Mouse (Mus musculus) duodenum, adult 2 months (tissue): ENCODE data around the gene Map2k1. TPM values are rescaled to one million over a fixed set of nuclear protein-coding genes. Genes with fewer than 3 reads are reported as not detected.

Source experiments
- polyA plus RNA-seq: library from polyadenylated mRNA; depleted of rRNA; stranded (reverse); fragments of >200 nt; gene quantifications from 2 replicates; pipeline ENCODE4 v1.2.3, GENCODE M21; 2012; ENCODE audit warnings: low replicate concordance; rRNA removed

Map2k1 gene
- 30.8 and 48.7 TPM in 2 replicates for polyA plus RNA-seq

GRCm38 (mm10) chr9:64253021-64253904, at the start of gene Map2k1:
TSS of gene Map2k1 (minus strand) at chr9:64253631.

GRCm38 (mm10) chr9:64281105-64281780, 27.8 kb upstream of the Map2k1 start, which contains the start of gene Tipin:
TSS of gene Tipin (plus strand) at chr9:64281581.

DNA sequence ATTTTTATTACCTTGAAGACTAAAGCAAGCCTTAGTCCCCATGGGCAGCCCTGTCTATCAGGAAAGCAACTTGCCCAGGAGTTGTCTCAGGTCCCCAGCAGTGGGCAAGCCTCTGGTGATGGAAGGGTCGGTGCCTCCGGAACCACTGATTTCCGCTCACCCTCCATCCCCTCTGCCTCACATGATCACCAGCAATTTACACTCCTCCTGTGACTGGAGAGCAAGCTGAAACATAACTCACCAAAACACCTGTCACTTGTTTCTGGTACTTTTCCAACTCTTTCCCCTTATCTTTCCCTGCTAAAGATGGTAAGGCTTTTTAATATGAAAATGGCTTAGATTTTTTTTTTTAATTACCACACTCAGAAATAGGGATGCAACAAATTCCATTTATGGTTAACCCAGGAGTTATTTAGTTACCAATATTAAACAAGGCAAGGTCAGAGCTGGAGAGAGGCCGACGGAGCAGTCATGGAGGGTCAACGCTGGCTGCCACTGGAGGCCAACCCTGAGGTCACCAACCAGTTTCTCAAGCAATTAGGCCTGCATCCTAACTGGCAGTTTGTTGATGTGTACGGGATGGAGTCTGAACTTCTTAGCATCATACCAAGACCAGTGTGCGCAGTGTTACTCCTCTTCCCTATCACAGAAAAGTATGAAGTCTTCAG, 18.5 kb downstream of the Map2k1 start, which contains the start of gene Uchl4:
Uchl4 (plus strand) TSS at position 434 of the 668 bp plus-strand sequence.

GRCm38 (mm10) chr9:64178974-64179646, 74.3 kb downstream of the Map2k1 start, which contains the start of gene Snapc5:
TSS of gene Snapc5 (plus strand) at chr9:64179274.

DNA sequence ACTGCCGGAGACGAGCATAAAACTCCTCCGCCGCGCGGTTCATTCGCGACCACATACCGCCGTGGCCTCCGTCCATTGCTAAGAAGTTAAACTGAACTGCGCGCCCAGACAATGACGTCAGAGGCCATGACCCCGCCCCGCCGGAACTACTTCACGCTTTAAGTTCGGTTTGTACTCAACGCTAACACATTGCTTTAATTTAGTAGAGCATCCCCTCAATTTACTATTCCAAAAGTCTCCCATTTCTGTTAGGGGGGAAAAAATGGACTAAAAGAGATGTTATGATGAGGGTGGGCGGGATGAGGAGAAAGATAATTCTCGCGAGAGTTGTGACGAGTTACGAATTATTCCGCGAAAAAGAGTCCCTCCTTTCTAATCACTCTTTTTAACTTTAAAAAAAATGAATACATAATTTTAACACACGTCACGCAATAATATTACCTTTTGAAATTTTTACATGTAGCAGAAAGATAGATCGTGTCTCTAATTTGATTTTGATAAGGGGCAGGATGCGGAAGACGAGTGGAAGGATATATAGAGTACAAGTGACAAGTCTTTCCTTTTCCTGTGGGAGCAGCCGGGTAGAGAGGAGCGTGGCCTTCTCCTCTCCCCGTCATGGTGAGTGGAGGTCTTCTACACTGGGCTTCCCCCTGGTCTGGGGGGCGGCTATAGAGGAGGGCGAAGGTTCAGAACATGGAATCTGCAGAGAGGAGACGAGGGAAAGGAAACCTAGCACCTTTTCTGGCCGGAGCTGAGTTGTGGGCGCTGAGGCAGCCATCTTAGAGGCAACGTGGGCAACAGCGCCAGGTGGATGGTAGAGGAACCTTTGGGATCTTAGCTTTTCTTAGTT, 80.4 kb downstream of the Map2k1 start, which contains the start of the genes Zwilch and Rpl4:
Zwilch (minus strand) TSS at position 289 of the 850 bp plus-strand sequence.
Rpl4 (plus strand) TSS at position 560 of the 850 bp plus-strand sequence.

Other genes starting within 250 kb of the Map2k1 start
- gene Smad6, start 231.6 kb downstream of the Map2k1 start, polyA plus RNA-seq: 43.5 and 111 TPM in 2 replicates
- 0.42 and 0.43 TPM in 2 replicates for gene Lctl, start 136.5 kb downstream of the Map2k1 start, polyA plus RNA-seq
- gene Zwilch, start 80.5 kb downstream of the Map2k1 start, polyA plus RNA-seq: 0.36 and 1.0 TPM in 2 replicates
- gene Rpl4, start 80.3 kb downstream of the Map2k1 start, polyA plus RNA-seq: 84.7 and 125 TPM in 2 replicates
- gene Snapc5, start 74.4 kb downstream of the Map2k1 start, polyA plus RNA-seq: 2.4 and 3.4 TPM in 2 replicates
- gene Uchl4, start 18.4 kb downstream of the Map2k1 start, polyA plus RNA-seq: not detected in 2 replicates
- 0.49 and 0.52 TPM in 2 replicates for gene Tipin, start 27.9 kb upstream of the Map2k1 start, polyA plus RNA-seq
- gene Dis3l, start 87.7 kb upstream of the Map2k1 start, polyA plus RNA-seq: 8.5 and 9.1 TPM in 2 replicates
- gene Megf11, start 132.0 kb upstream of the Map2k1 start, polyA plus RNA-seq: 0.05 and 1.2 TPM in 2 replicates